Mouse (Mus musculus) liver, adult 2 months (tissue): ENCODE data around the gene Nt5c2. TPM values are rescaled to one million over a fixed set of nuclear protein-coding genes. Genes with fewer than 3 reads are reported as not detected.

Source experiments
- DNase-seq: peaks from one replicate; pipeline ENCODE4 v3.0.0-alpha.2; 2011; ENCODE audit warnings: low read depth, low spot score; ENCODE audit errors: extremely low read depth
- H3K27ac ChIP-seq: fragments of 200-500 bp; replicated peaks from 2 replicates; pipeline ENCODE4 v1.5.1; 2012; ENCODE audit warnings: low read depth, mild to moderate bottlenecking, control low read depth, inconsistent platforms, low read length; ENCODE audit not compliant: insufficient read depth
- H3K27me3 ChIP-seq: fragments of 200-500 bp; 2 replicates; pipeline ENCODE4 v1.6.1; 2012; ENCODE audit warnings: mild to moderate bottlenecking, moderate library complexity, low read length, inconsistent platforms; ENCODE audit not compliant: control insufficient read depth, insufficient read depth
- H3K36me3 ChIP-seq: fragments of 200-500 bp; 2 replicates; pipeline ENCODE4 v1.6.1; 2012; ENCODE audit warnings: low read length, inconsistent platforms; ENCODE audit not compliant: control insufficient read depth, insufficient read depth
- H3K4me1 ChIP-seq: fragments of 200-500 bp; 2 replicates; pipeline ENCODE4 v1.6.1; 2011; ENCODE audit warnings: low read length; ENCODE audit not compliant: control insufficient read depth, insufficient read depth
- H3K4me3 ChIP-seq: fragments of 200-500 bp; 2 replicates; pipeline ENCODE4 v1.5.1; 2011; ENCODE audit warnings: low read depth, mild to moderate bottlenecking, control low read depth, low read length, moderate library complexity; ENCODE audit not compliant: insufficient read depth
- H3K79me2 ChIP-seq: fragments of 200-500 bp; 2 replicates; pipeline ENCODE4 v1.6.1; 2012; ENCODE audit warnings: inconsistent platforms, mild to moderate bottlenecking, low read length, moderate library complexity; ENCODE audit not compliant: control insufficient read depth, insufficient read depth
- H3K9ac ChIP-seq: fragments of 200-500 bp; 2 replicates; pipeline ENCODE4 v1.6.1; 2012; ENCODE audit warnings: low read depth, mild to moderate bottlenecking, control low read depth, inconsistent platforms, low read length
- CTCF ChIP-seq: fragments of 200-500 bp; IDR thresholded peaks from 2 replicates; pipeline ENCODE4 v1.5.1; 2011; ENCODE audit warnings: low read depth, low read length, control low read depth
- POLR2A ChIP-seq: fragments of 200-500 bp; IDR thresholded peaks from 2 replicates; pipeline ENCODE4 v1.6.1; 2011; ENCODE audit warnings: low read length, control low read depth; ENCODE audit not compliant: insufficient read depth; ENCODE audit errors: extremely low read depth
- WGBS: fragments of 180-500 bp; shearing (Covaris S2); methylation state at CpG from one replicate; pipeline ENCODE4 v1.1.7; 2018; 5-methylcytosine and 5-hydroxymethylcytosine counted together
- polyA plus RNA-seq: library from polyadenylated mRNA; depleted of rRNA; stranded (reverse); fragments of >200 nt; gene quantifications from 2 replicates; pipeline ENCODE4 v1.2.3, GENCODE M21; 2012; rRNA removed
- total RNA-seq: library from RNA; depleted of rRNA; stranded (reverse); fragments of >200 nt; gene quantifications from 2 replicates; pipeline ENCODE4 v1.2.3, GENCODE M21; 2014; rRNA removed

Nt5c2 gene
- total and polyA plus RNA-seq, 2 experiments = 7.5 to 12.6 TPM

GRCm38 (mm10) chr19:46841016-46841415 lies 173.9 kb downstream of the Nt5c2 start:
- no peaks in the 10 kb centered on the region for H3K27me3 ChIP-seq
- H3K4me1 ChIP-seq = no peaks in the 10 kb centered on the region
- no peaks in the 10 kb centered on the region for H3K79me2 ChIP-seq
- H3K36me3 ChIP-seq = no peaks in the 10 kb centered on the region
- no peak overlapping the region for H3K4me3 ChIP-seq
- DNase-seq = no peak
- no peak overlapping the region for H3K27ac ChIP-seq
- TF ChIP-seq CTCF (no peak), POLR2A (no peak)
- no peak overlapping the region for H3K9ac ChIP-seq
- 85% methylated on average over 4 of the region's 4 CpGs for WGBS

DNA sequence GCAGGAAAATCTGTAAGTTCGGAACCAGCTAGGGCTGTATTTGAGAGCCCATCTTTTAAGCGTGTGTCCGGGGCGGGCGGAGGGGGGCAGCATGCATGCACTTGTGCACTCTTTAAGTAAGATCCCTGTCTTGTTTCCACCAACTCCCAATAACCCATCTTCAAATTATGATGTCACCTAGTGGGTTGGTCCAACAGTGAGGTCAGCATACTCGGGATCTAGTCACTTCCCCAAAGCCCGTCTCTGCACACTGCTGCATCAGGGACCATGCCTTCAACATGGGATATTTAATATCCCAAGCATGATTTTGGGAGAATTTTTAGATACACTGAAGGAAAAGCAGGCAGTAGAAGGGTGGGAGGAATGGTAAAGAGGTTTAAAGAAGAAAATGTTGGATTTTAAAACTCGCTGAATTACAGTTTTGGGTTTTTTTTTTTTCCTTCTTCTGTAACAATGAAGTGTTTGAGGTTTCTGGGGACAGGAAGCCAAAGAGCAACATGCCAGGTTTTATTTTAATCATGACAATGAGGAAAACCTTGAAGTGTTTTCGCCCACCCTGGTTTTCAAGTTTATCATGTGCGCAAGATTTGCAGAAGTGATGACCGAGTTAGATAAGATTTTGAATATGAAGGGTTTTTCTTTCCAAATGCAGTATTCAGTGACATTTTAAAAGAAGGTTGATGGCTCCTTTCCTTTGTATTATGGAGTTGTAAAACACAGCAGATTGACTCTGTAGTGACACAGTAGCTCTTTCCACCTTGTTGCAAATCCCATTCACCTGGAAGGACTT lies 177.5 kb downstream of the Nt5c2 start:
- Histone ChIP-seq H3K4me1 (no peaks in the 10 kb centered on the region), H3K4me3 (no peak overlapping the region), H3K79me2 (no peaks in the 10 kb centered on the region), H3K27me3 (no peaks in the 10 kb centered on the region), H3K36me3 (no peaks in the 10 kb centered on the region), H3K27ac (no peak overlapping the region), H3K9ac (no peak overlapping the region)
- DNase-seq = no peak
- 87% methylated on average over 11 of the region's 11 CpGs for WGBS
- TF ChIP-seq CTCF = no peak
- TF ChIP-seq POLR2A = no peak

DNA sequence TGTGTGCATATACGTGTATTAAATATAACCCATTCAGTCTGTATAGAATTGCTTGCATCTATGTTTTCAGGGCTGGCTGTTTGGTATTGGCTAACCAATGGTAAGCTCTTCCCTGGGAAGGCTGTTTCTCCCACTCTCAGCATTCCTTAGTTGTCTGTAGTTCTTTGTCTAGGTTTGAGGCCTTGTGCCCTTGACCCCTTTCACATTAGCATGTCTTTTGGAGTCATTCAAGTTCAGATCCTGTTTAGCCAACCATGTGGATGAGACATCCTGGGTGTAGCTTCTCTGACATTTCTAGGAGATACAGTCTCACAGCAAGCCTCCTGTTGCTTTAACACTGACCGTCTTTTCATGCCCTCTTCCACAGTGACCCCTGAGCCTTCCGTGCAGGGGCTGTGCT lies 178.9 kb downstream of the Nt5c2 start:
- Histone ChIP-seq H3K27me3 (no peaks in the 10 kb centered on the region), H3K4me3 (no peak overlapping the region), H3K9ac (no peak overlapping the region), H3K27ac (no peak overlapping the region), H3K79me2 (no peaks in the 10 kb centered on the region), H3K4me1 (no peaks in the 10 kb centered on the region), H3K36me3 (no peaks in the 10 kb centered on the region)
- WGBS = 85% methylated on average over 3 of the region's 3 CpGs
- no peak for DNase-seq
- no peak for TF ChIP-seq CTCF
- TF ChIP-seq POLR2A = no peak

DNA sequence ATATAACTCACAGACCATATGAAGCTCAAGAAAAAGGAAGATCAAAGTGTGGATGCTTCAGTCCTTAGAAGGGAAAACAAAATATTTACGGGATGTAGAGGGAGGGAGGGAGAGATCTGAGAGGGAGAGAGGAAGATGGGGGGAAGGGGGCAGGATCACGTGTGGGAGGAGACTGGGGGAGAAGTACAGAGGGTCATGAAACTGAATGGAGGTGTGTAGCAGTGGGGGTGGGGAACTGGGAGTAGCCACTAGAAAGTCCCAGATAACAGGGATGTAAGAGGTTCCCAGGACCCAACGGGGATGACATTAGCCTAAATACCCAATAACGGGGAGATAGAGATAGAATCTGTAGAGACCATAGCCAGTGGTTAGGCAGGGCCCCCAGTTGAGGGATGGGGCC lies 179.6 kb downstream of the Nt5c2 start:
- no peaks in the 10 kb centered on the region for H3K4me1 ChIP-seq
- 76% methylated on average over 4 of the region's 4 CpGs for WGBS

DNA sequence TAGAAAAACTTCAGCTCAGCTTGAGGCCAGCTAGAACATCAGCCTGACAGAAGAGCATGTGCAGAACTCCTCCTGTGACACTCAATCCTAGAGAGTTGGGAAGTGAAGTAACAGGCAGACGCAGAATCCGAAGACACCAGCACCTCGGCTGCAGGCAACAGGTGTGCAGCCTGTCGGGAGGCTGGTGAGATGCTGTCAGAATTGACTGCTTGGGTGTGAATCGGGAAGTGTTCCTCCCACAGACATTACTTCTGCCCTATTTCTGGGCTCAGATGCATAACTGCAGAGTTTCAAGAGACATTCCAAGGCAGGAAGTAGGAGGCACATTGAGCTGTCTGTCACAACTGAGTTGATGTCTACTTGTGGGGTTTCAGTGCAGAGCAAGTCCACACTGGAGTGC lies 180.7 kb downstream of the Nt5c2 start:
- no peak for TF ChIP-seq POLR2A
- TF ChIP-seq CTCF = no peak
- Histone ChIP-seq H3K9ac (no peak overlapping the region), H3K79me2 (no peaks in the 10 kb centered on the region), H3K36me3 (no peaks in the 10 kb centered on the region), H3K27ac (no peak overlapping the region), H3K4me3 (no peak overlapping the region), H3K27me3 (no peaks in the 10 kb centered on the region), H3K4me1 (no peaks in the 10 kb centered on the region)
- DNase-seq = no peak
- 92% methylated on average over 5 of the region's 5 CpGs for WGBS

More for the DNA sequence above, 179.6 kb downstream of the Nt5c2 start:
- no peak for DNase-seq
- H3K9ac ChIP-seq = no peak overlapping the region
- H3K4me3 ChIP-seq = no peak overlapping the region
- H3K27me3 ChIP-seq = no peaks in the 10 kb centered on the region
- H3K79me2 ChIP-seq = no peaks in the 10 kb centered on the region
- no peak overlapping the region for H3K27ac ChIP-seq
- TF ChIP-seq CTCF = no peak
- TF ChIP-seq POLR2A = no peak
- H3K36me3 ChIP-seq = no peaks in the 10 kb centered on the region

Other genes starting within 250 kb of the Nt5c2 start
- gene Ina, start 455 bp downstream of the Nt5c2 start, total RNA-seq = under 0.01 TPM in 1 of 2 replicates, not detected in the other
- not detected in 2 replicates for gene Ina, start 455 bp downstream of the Nt5c2 start, polyA plus RNA-seq
- gene Pcgf6, start 35.8 kb upstream of the Nt5c2 start, total RNA-seq = 3.6 and 5.9 TPM in 2 replicates
- 4.6 and 5.0 TPM in 2 replicates for gene Pcgf6, start 35.8 kb upstream of the Nt5c2 start, polyA plus RNA-seq
- 2.3 and 2.6 TPM in 2 replicates for gene Taf5, start 52.6 kb upstream of the Nt5c2 start, total RNA-seq
- gene Taf5, start 52.6 kb upstream of the Nt5c2 start, polyA plus RNA-seq = 1.5 and 1.9 TPM in 2 replicates
- 264 and 266 TPM in 2 replicates for gene Usmg5, start 75.5 kb upstream of the Nt5c2 start, total RNA-seq
- 125 and 171 TPM in 2 replicates for gene Usmg5, start 75.5 kb upstream of the Nt5c2 start, polyA plus RNA-seq
- 7.1 and 8.3 TPM in 2 replicates for gene Pdcd11, start 75.6 kb upstream of the Nt5c2 start, total RNA-seq
- gene Pdcd11, start 75.6 kb upstream of the Nt5c2 start, polyA plus RNA-seq = 4.4 and 6.1 TPM in 2 replicates
- 1.5 and 2.6 TPM in 2 replicates for gene Calhm2, start 123.1 kb upstream of the Nt5c2 start, total RNA-seq
- 1.3 and 2.0 TPM in 2 replicates for gene Calhm2, start 123.1 kb upstream of the Nt5c2 start, polyA plus RNA-seq
- not detected in 2 replicates for gene Calhm1, start 129.1 kb upstream of the Nt5c2 start, total RNA-seq
- gene Calhm1, start 129.1 kb upstream of the Nt5c2 start, polyA plus RNA-seq = not detected in 2 replicates
- gene Calhm3, start 142.6 kb upstream of the Nt5c2 start, total RNA-seq = not detected in 2 replicates
- not detected in 2 replicates for gene Calhm3, start 142.6 kb upstream of the Nt5c2 start, polyA plus RNA-seq
- 0.28 and 0.34 TPM in 2 replicates for gene Neurl1a, start 163.7 kb upstream of the Nt5c2 start, total RNA-seq
- 0.24 and 0.28 TPM in 2 replicates for gene Neurl1a, start 163.7 kb upstream of the Nt5c2 start, polyA plus RNA-seq